Mouse (Mus musculus): ENCODE results near the gene Eml6. TPM values are rescaled to one million over a fixed set of nuclear protein-coding genes. Genes with fewer than 3 reads are reported as not detected.

Eml6 gene
- polyA plus RNA-seq (2014; fragmentation: Nextera tagmentation; extraction: Ambion mirVana), result 1.6 and 1.8 TPM in 2 replicates

GRCm38 (mm10) chr11:30025835-30026472 is at the start of gene Eml6:
Gene Eml6 (minus strand): TSS chr11:30026033.
- H3K36me3 ChIP-seq (ENCODE audit: control insufficient read depth, insufficient read depth, low read length), result no peaks in the 10 kb centered on the region
- H3K4me1 ChIP-seq (ENCODE audit: control insufficient read depth, insufficient read depth, low read length), result peaks cover 7% of the 10 kb centered on the region; the same call in 1 of the 2 replicates
- peak within 1 kb of the TSS; percentile 96 for H3K4me2 ChIP-seq (ENCODE audit: low read depth, low read length)
- under 1% methylated on average over 33 of the region's 39 CpGs for WGBS
- peaks cover 37% of the 10 kb centered on the region for H3K27me3 ChIP-seq (replicated peaks; ENCODE audit: control insufficient read depth, insufficient read depth, low read length)
- DNase-seq (ENCODE audit: low spot score) (peak; percentile 99), ATAC-seq (ENCODE audit: low read depth) (peak; percentile 100)
- no peaks in the 10 kb centered on the region for H3K9me3 ChIP-seq (ENCODE audit: control insufficient read depth, low read length)
- H3K4me3 ChIP-seq (ENCODE audit: low read depth, low read length), result peak within 1 kb of the TSS; percentile 65
- peak within 1 kb of the TSS; percentile 74 for H3K9ac ChIP-seq (ENCODE audit: low read depth, low read length)
- H3K27ac ChIP-seq (replicated peaks; ENCODE audit: low read depth, low read length), result peak within 1 kb of the TSS; percentile 55

- DNase-seq (ENCODE audit: low spot score), result peak; percentile 20
- ATAC-seq (ENCODE audit: low read depth), result no peak
- Histone ChIP-seq H3K27me3 (replicated peaks; ENCODE audit: control insufficient read depth, insufficient read depth, low read length) (no peaks in the 10 kb centered on the region), H3K4me2 (ENCODE audit: low read depth, low read length) (no peak overlapping the region), H3K9me3 (ENCODE audit: control insufficient read depth, low read length) (no peaks in the 10 kb centered on the region), H3K4me3 (ENCODE audit: low read depth, low read length) (no peak overlapping the region), H3K27ac (replicated peaks; ENCODE audit: low read depth, low read length) (no peak overlapping the region), H3K36me3 (ENCODE audit: control insufficient read depth, insufficient read depth, low read length) (no peaks in the 10 kb centered on the region), H3K9ac (ENCODE audit: low read depth, low read length) (no peak overlapping the region), H3K4me1 (ENCODE audit: control insufficient read depth, insufficient read depth, low read length) (no peaks in the 10 kb centered on the region)
- WGBS, result 42% methylated on average over 8 of the region's 8 CpGs
Observed at GRCm38 (mm10) chr11:30057299-30057698, 31.5 kb upstream of the Eml6 start.

GRCm38 (mm10) chr11:30025144-30025543 is 689 bp downstream of the Eml6 start:
- peaks cover 40% of the 10 kb centered on the region for H3K27me3 ChIP-seq (replicated peaks; ENCODE audit: control insufficient read depth, insufficient read depth, low read length)
- no peaks in the 10 kb centered on the region for H3K9me3 ChIP-seq (ENCODE audit: control insufficient read depth, low read length)
- H3K4me2 ChIP-seq (ENCODE audit: low read depth, low read length), result peak overlapping the region; percentile 96
- DNase-seq (ENCODE audit: low spot score) (no peak), ATAC-seq (ENCODE audit: low read depth) (no peak)
- no peak overlapping the region for H3K27ac ChIP-seq (replicated peaks; ENCODE audit: low read depth, low read length)
- 5% methylated on average over 4 of the region's 4 CpGs for WGBS
- peak overlapping the region; percentile 65 for H3K4me3 ChIP-seq (ENCODE audit: low read depth, low read length)
- H3K36me3 ChIP-seq (ENCODE audit: control insufficient read depth, insufficient read depth, low read length), result no peaks in the 10 kb centered on the region
- H3K9ac ChIP-seq (ENCODE audit: low read depth, low read length), result no peak overlapping the region
- H3K4me1 ChIP-seq (ENCODE audit: control insufficient read depth, insufficient read depth, low read length), result peaks cover 7% of the 10 kb centered on the region; the same call in 1 of the 2 replicates

DNA sequence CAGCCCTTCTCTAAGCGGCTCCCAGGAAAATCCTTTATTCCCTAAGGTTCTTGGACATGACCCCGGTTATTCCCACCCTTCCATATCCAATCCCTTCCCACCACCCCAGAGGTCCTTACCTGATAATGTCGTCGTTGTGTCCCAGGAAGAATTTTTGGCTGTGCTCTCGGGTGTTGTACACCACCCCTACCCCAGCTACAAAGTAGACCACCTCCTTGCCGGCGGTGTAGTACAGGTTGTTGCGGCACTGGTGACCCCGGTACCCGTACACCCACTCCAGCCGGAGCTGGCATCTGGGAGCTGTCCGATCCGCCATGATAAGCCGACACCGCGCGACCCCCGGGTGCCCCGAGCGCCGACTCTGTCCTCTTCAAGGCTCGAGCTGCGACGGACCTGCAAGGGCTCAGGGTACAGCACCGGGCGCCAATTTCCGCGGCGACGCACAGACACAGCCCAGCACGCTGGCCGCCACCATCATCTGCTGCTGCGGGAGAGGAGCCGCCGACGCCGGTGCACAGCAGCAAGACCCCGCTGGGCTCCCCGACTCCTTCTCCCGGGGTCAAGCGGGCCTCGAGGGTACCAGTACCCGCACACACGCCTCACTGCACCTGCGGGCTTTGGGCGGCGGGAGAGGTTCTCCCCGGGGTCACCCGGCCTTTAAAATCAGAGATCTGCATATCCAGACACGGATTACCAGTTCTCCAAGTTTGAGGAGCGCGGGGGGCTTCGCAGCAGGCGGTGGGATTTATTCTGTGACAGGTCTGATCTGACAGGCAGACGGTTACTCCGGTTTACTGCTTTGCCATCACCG is 1.4 kb downstream of the Eml6 start:
- H3K27me3 ChIP-seq (replicated peaks; ENCODE audit: control insufficient read depth, insufficient read depth, low read length), result peaks cover 40% of the 10 kb centered on the region
- H3K9ac ChIP-seq (ENCODE audit: low read depth, low read length), result peak overlapping the region; percentile 58
- H3K4me1 ChIP-seq (ENCODE audit: control insufficient read depth, insufficient read depth, low read length), result peaks cover 7% of the 10 kb centered on the region; the same call in 1 of the 2 replicates
- no peaks in the 10 kb centered on the region for H3K36me3 ChIP-seq (ENCODE audit: control insufficient read depth, insufficient read depth, low read length)
- H3K9me3 ChIP-seq (ENCODE audit: control insufficient read depth, low read length), result no peaks in the 10 kb centered on the region
- WGBS, result under 1% methylated on average over 56 of the region's 57 CpGs
- no peak overlapping the region for H3K27ac ChIP-seq (replicated peaks; ENCODE audit: low read depth, low read length)
- ATAC-seq (ENCODE audit: low read depth), result no peak
- peak overlapping the region; percentile 65 for H3K4me3 ChIP-seq (ENCODE audit: low read depth, low read length)
- DNase-seq (ENCODE audit: low spot score), result peak; percentile 19
- peak overlapping the region; percentile 96 for H3K4me2 ChIP-seq (ENCODE audit: low read depth, low read length)

GRCm38 (mm10) chr11:29986257-29986656 is 39.6 kb downstream of the Eml6 start:
- Histone ChIP-seq H3K4me3 (ENCODE audit: low read depth, low read length) (no peak overlapping the region), H3K36me3 (ENCODE audit: control insufficient read depth, insufficient read depth, low read length) (no peaks in the 10 kb centered on the region), H3K9ac (ENCODE audit: low read depth, low read length) (no peak overlapping the region), H3K27me3 (replicated peaks; ENCODE audit: control insufficient read depth, insufficient read depth, low read length) (no peaks in the 10 kb centered on the region), H3K4me1 (ENCODE audit: control insufficient read depth, insufficient read depth, low read length) (no peaks in the 10 kb centered on the region), H3K27ac (replicated peaks; ENCODE audit: low read depth, low read length) (no peak overlapping the region), H3K4me2 (ENCODE audit: low read depth, low read length) (no peak overlapping the region), H3K9me3 (ENCODE audit: control insufficient read depth, low read length) (no peaks in the 10 kb centered on the region)
- DNase-seq (ENCODE audit: low spot score) (no peak), ATAC-seq (ENCODE audit: low read depth) (no peak)
- WGBS, result 65% methylated on average over 2 of the region's 2 CpGs

DNA sequence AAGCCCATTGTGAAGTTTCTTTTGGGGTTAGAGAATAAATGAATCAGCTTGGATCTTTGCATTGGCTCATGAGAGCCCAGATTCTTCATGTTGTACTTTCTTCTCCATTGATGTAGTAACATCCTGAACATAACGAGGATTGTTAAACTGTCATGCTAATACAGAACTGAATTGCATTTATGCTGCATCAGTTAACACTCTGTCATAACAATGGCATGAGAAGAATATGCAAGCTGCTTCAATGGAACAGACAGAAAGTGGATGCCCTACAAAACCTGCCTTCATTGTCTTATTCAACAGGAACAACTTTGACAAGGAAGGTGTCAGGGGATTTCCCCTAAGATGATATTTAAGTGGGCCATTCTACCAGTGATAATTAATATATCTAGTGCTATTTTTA is 57.0 kb downstream of the Eml6 start:
- DNase-seq (ENCODE audit: low spot score), result no peak
- Histone ChIP-seq H3K27ac (replicated peaks; ENCODE audit: low read depth, low read length) (no peak overlapping the region), H3K9me3 (ENCODE audit: control insufficient read depth, low read length) (no peaks in the 10 kb centered on the region), H3K4me2 (ENCODE audit: low read depth, low read length) (no peak overlapping the region), H3K36me3 (ENCODE audit: control insufficient read depth, insufficient read depth, low read length) (no peaks in the 10 kb centered on the region), H3K4me3 (ENCODE audit: low read depth, low read length) (no peak overlapping the region), H3K9ac (ENCODE audit: low read depth, low read length) (no peak overlapping the region), H3K4me1 (ENCODE audit: control insufficient read depth, insufficient read depth, low read length) (no peaks in the 10 kb centered on the region), H3K27me3 (replicated peaks; ENCODE audit: control insufficient read depth, insufficient read depth, low read length) (no peaks in the 10 kb centered on the region)
- ATAC-seq (ENCODE audit: low read depth), result no peak
- 85% methylated on average over 1 of the region's 1 CpGs for WGBS

GRCm38 (mm10) chr11:29959366-29959765 is 66.5 kb downstream of the Eml6 start:
- WGBS, result 80% methylated on average over 5 of the region's 5 CpGs
- DNase-seq (ENCODE audit: low spot score), result no peak
- no peak overlapping the region for H3K4me3 ChIP-seq (ENCODE audit: low read depth, low read length)

DNA sequence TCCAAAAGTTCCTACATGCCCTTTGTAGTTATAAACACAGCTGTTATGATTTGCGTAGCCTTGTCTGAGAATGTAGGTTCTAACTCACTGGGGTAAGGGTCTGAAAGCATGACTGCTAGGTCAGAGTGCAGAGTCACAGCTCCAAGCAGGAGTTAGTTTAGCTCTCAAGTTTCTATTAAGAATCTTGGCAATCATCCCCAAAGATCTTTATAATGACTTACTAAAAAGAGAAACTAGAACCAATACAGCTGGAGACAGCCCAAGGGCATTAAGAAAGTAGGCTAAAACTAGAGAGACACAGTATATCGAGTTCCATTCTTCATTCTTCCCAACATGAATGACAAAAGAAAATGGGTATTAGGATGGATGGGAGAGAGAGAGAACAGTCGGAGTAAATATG is 81.2 kb downstream of the Eml6 start:
- peak; percentile 53 for DNase-seq (ENCODE audit: low spot score)
- 0 out of 2 replicates have a peak, but pooled peaks cover 4% of the 10 kb centered on the region for H3K9me3 ChIP-seq (ENCODE audit: control insufficient read depth, low read length)
- no peak overlapping the region for H3K27ac ChIP-seq (replicated peaks; ENCODE audit: low read depth, low read length)
- H3K4me3 ChIP-seq (ENCODE audit: low read depth, low read length), result no peak overlapping the region
- H3K4me1 ChIP-seq (ENCODE audit: control insufficient read depth, insufficient read depth, low read length), result no peaks in the 10 kb centered on the region
- no peak overlapping the region for H3K4me2 ChIP-seq (ENCODE audit: low read depth, low read length)
- H3K27me3 ChIP-seq (replicated peaks; ENCODE audit: control insufficient read depth, insufficient read depth, low read length), result no peaks in the 10 kb centered on the region
- H3K36me3 ChIP-seq (ENCODE audit: control insufficient read depth, insufficient read depth, low read length), result no peaks in the 10 kb centered on the region
- WGBS, result 57% methylated on average over 3 of the region's 3 CpGs
- H3K9ac ChIP-seq (ENCODE audit: low read depth, low read length), result no peak overlapping the region
- no peak for ATAC-seq (ENCODE audit: low read depth)

More at GRCm38 (mm10) chr11:29959366-29959765, 66.5 kb downstream of the Eml6 start:
- ATAC-seq (ENCODE audit: low read depth), result no peak
- no peaks in the 10 kb centered on the region for H3K9me3 ChIP-seq (ENCODE audit: control insufficient read depth, low read length)
- no peaks in the 10 kb centered on the region for H3K4me1 ChIP-seq (ENCODE audit: control insufficient read depth, insufficient read depth, low read length)
- H3K9ac ChIP-seq (ENCODE audit: low read depth, low read length), result no peak overlapping the region
- H3K4me2 ChIP-seq (ENCODE audit: low read depth, low read length), result no peak overlapping the region
- no peaks in the 10 kb centered on the region for H3K27me3 ChIP-seq (replicated peaks; ENCODE audit: control insufficient read depth, insufficient read depth, low read length)
- no peak overlapping the region for H3K27ac ChIP-seq (replicated peaks; ENCODE audit: low read depth, low read length)
- H3K36me3 ChIP-seq (ENCODE audit: control insufficient read depth, insufficient read depth, low read length), result no peaks in the 10 kb centered on the region
